Mouse (Mus musculus) liver, adult 2 months (tissue): Measurements from ENCODE around the gene Bckdhb.

Experiments
- CTCF ChIP-seq: fragments of 200-500 bp; IDR thresholded peaks from 2 replicates; pipeline ENCODE4 v1.5.1; 2011; ENCODE audit warnings: low read depth, low read length, control low read depth
- POLR2A ChIP-seq: fragments of 200-500 bp; IDR thresholded peaks from 2 replicates; pipeline ENCODE4 v1.6.1; 2011; ENCODE audit warnings: low read length, control low read depth; ENCODE audit not compliant: insufficient read depth; ENCODE audit errors: extremely low read depth

GRCm38 (mm10) chr9:84031406-84031805 is 106.5 kb downstream of the Bckdhb start:
- TF ChIP-seq CTCF, result no peak
- no peak for TF ChIP-seq POLR2A
